Comparison of ENCODE assay signal across 7 mouse cellular contexts in genomic region chr9:123845120-123845519, GRCm38 (mm10). TPM values are rescaled to one million over a fixed set of nuclear protein-coding genes. Genes with fewer than 3 reads are reported as not detected.
DNase-seq lines count a peak whose midpoint lies in the region; ATAC-seq and TF ChIP-seq lines count a peak whose summit lies in the region.

No protein-coding gene starts in this region.

- ATAC-seq in intestine, postnatal 0 days, result no peak
- no peak; the same call in 1 of the 2 replicates for ATAC-seq in stomach, embryonic 15.5 days (ENCODE audit: insufficient read depth, low FRiP score, low read depth)
- no peak for ATAC-seq in midbrain, postnatal 0 days (ENCODE audit: low FRiP score)

- H3K36me3 ChIP-seq in intestine, postnatal 0 days (ENCODE audit: control insufficient read depth, insufficient read depth), result peaks cover 20% of the 10 kb centered on the region
- H3K36me3 ChIP-seq in stomach, embryonic 15.5 days, result no peaks in the 10 kb centered on the region
- peaks cover 6% of the 10 kb centered on the region; the same call in 1 of the 2 replicates for H3K36me3 ChIP-seq in midbrain, postnatal 0 days (ENCODE audit: insufficient read depth, low read length)
- peaks cover 24% of the 10 kb centered on the region for H3K36me3 ChIP-seq in midbrain, embryonic 10.5 days

- H3K4me2 ChIP-seq in intestine, postnatal 0 days (replicated peaks; ENCODE audit: low read depth), result no peak overlapping the region
- no peak overlapping the region for H3K4me2 ChIP-seq in stomach, embryonic 15.5 days
- no peak overlapping the region for H3K4me2 ChIP-seq in midbrain, postnatal 0 days (ENCODE audit: low read depth, low read length, poor library complexity, severe bottlenecking)

- peak; percentile 69 for DNase-seq in 416B (ENCODE audit: low read depth)
- DNase-seq in CD8-positive naive resting alpha-beta T cell, adult 2 months (ENCODE audit: low read depth in 2 of 2, low spot score in 2 of 2), result peak; percentile 29 to 36
- no peak for DNase-seq in midbrain, postnatal 0 days (ENCODE audit: low spot score)
- DNase-seq in midbrain, embryonic 10.5 days (ENCODE audit: low spot score), result no peak

- H3K9ac ChIP-seq in intestine, postnatal 0 days (ENCODE audit: low read depth, low read length), result no peak overlapping the region
- H3K9ac ChIP-seq in stomach, embryonic 15.5 days, result no peak overlapping the region
- H3K9ac ChIP-seq in midbrain, postnatal 0 days (replicated peaks; ENCODE audit: low read length, poor library complexity, severe bottlenecking), result no peak overlapping the region

- peak overlapping the region; percentile 82 for H3K27ac ChIP-seq in embryonic fibroblast, embryonic 13.5 days (ENCODE audit: insufficient read depth, low read length)
- no peak overlapping the region for H3K27ac ChIP-seq in intestine, postnatal 0 days (ENCODE audit: low read depth, low read length)
- H3K27ac ChIP-seq in stomach, embryonic 15.5 days, result peak overlapping the region; percentile 32; the same call in 1 of the 2 replicates
- no peak overlapping the region for H3K27ac ChIP-seq in midbrain, postnatal 0 days (ENCODE audit: low read depth, low read length)
- H3K27ac ChIP-seq in midbrain, embryonic 10.5 days (replicated peaks), result no peak overlapping the region

- no peaks in the 10 kb centered on the region for H3K27me3 ChIP-seq in intestine, postnatal 0 days (replicated peaks; ENCODE audit: control insufficient read depth, insufficient read depth, low read length)
- no peaks in the 10 kb centered on the region for H3K27me3 ChIP-seq in stomach, embryonic 15.5 days (replicated peaks)
- no peaks in the 10 kb centered on the region for H3K27me3 ChIP-seq in midbrain, postnatal 0 days (ENCODE audit: insufficient read depth, low read length)
- no peaks in the 10 kb centered on the region for H3K27me3 ChIP-seq in midbrain, embryonic 10.5 days (ENCODE audit: low read depth, poor library complexity, severe bottlenecking)

- WGBS in intestine, postnatal 0 days, result 48% methylated on average over 3 of the region's 3 CpGs
- 39% methylated on average over 3 of the region's 3 CpGs for WGBS in stomach, embryonic 15.5 days
- WGBS in midbrain, postnatal 0 days, result 72% methylated on average over 3 of the region's 3 CpGs
- 84% methylated on average over 3 of the region's 3 CpGs for WGBS in midbrain, embryonic 10.5 days

- no peak for TF ChIP-seq CTCF in embryonic fibroblast, embryonic 13.5 days (IDR thresholded peaks at IDR 0.05; ENCODE audit: borderline replicate concordance, insufficient read depth, low read length)
- peak; percentile 35; the same call in 1 of the 2 replicates for TF ChIP-seq CTCF in intestine, postnatal 0 days (IDR thresholded peaks at IDR 0.05; ENCODE audit: low read depth)
- TF ChIP-seq CTCF in midbrain, postnatal 0 days (IDR thresholded peaks at IDR 0.05), result no peak; the same call in 1 of the 2 replicates

- TF ChIP-seq POLR2A in embryonic fibroblast, embryonic 13.5 days (IDR thresholded peaks at IDR 0.05; ENCODE audit: low read depth, low read length), result no peak; the same call in 1 of the 2 replicates

- H3K4me3 ChIP-seq in embryonic fibroblast, embryonic 13.5 days (ENCODE audit: insufficient read depth, low read length), result no peak overlapping the region
- no peak overlapping the region for H3K4me3 ChIP-seq in intestine, postnatal 0 days (ENCODE audit: low read depth, low read length)
- no peak overlapping the region for H3K4me3 ChIP-seq in stomach, embryonic 15.5 days (replicated peaks)
- no peak overlapping the region for H3K4me3 ChIP-seq in midbrain, postnatal 0 days (ENCODE audit: low read depth, low read length)
- no peak overlapping the region for H3K4me3 ChIP-seq in midbrain, embryonic 10.5 days

- no peaks in the 10 kb centered on the region for H3K9me3 ChIP-seq in intestine, postnatal 0 days (ENCODE audit: control insufficient read depth)
- H3K9me3 ChIP-seq in stomach, embryonic 15.5 days, result no peaks in the 10 kb centered on the region
- H3K9me3 ChIP-seq in midbrain, postnatal 0 days (ENCODE audit: low read length), result no peaks in the 10 kb centered on the region
- no peaks in the 10 kb centered on the region for H3K9me3 ChIP-seq in midbrain, embryonic 10.5 days (replicated peaks)

- H3K4me1 ChIP-seq in embryonic fibroblast, embryonic 13.5 days (ENCODE audit: control insufficient read depth, insufficient read depth, low read length), result peaks cover 10% of the 10 kb centered on the region
- 0 out of 2 replicates have a peak, but pooled peaks cover 1% of the 10 kb centered on the region for H3K4me1 ChIP-seq in intestine, postnatal 0 days (replicated peaks; ENCODE audit: control insufficient read depth, insufficient read depth, low read length)
- H3K4me1 ChIP-seq in stomach, embryonic 15.5 days, result 0 out of 2 replicates have a peak, but pooled peaks cover 3% of the 10 kb centered on the region
- H3K4me1 ChIP-seq in midbrain, postnatal 0 days (ENCODE audit: insufficient read depth, low read length), result no peaks in the 10 kb centered on the region
- H3K4me1 ChIP-seq in midbrain, embryonic 10.5 days, result peaks cover 5% of the 10 kb centered on the region

RNA-seq across cellular contexts. Expression of gene Fyco1, which starts 6.6 kb away (rescaled TPM):
- polyA plus RNA-seq in embryonic fibroblast, embryonic 13.5 days (2011; ENCODE audit: insufficient read length, low read depth, missing spikeins), result 25.2 and 29.2 TPM in 2 replicates
- 3.8 and 5.5 TPM in 2 replicates for polyA plus RNA-seq in intestine, postnatal 0 days (2015; fragmentation: Nextera tagmentation; extraction: Ambion mirVana)
- polyA plus RNA-seq in stomach, embryonic 15.5 days (2015; fragmentation: Nextera tagmentation; extraction: Ambion mirVana), result 15.6 and 16.3 TPM in 2 replicates
- 11.9 and 14.8 TPM in 2 replicates for total RNA-seq in midbrain, postnatal 0 days (2014; rRNA removed)
- polyA plus RNA-seq in midbrain, postnatal 0 days (2015; fragmentation: Nextera tagmentation; extraction: Ambion mirVana), result 7.7 and 9.0 TPM in 2 replicates
- 10.8 and 12.0 TPM in 2 replicates for polyA plus RNA-seq in midbrain, embryonic 10.5 days (2016; fragmentation: Nextera tagmentation; extraction: Ambion mirVana)

RNA-seq across cellular contexts. Expression of gene Xcr1, which starts 16.7 kb away (rescaled TPM):
- polyA plus RNA-seq in embryonic fibroblast, embryonic 13.5 days (2011; ENCODE audit: insufficient read length, low read depth, missing spikeins), result not detected in 2 replicates
- polyA plus RNA-seq in intestine, postnatal 0 days (2015; fragmentation: Nextera tagmentation; extraction: Ambion mirVana), result 0.05 TPM in 2 replicates
- not detected in 2 replicates for polyA plus RNA-seq in stomach, embryonic 15.5 days (2015; fragmentation: Nextera tagmentation; extraction: Ambion mirVana)
- total RNA-seq in midbrain, postnatal 0 days (2014; rRNA removed), result not detected in 2 replicates
- 0.04 and 0.07 TPM in 2 replicates for polyA plus RNA-seq in midbrain, postnatal 0 days (2015; fragmentation: Nextera tagmentation; extraction: Ambion mirVana)
- polyA plus RNA-seq in midbrain, embryonic 10.5 days (2016; fragmentation: Nextera tagmentation; extraction: Ambion mirVana), result 0.02 TPM in 1 of 2 replicates, not detected in the other

RNA-seq across cellular contexts. Expression of gene Cxcr6, which starts 38.8 kb away (rescaled TPM):
- 0.91 and 4.1 TPM in 2 replicates for polyA plus RNA-seq in embryonic fibroblast, embryonic 13.5 days (2011; ENCODE audit: insufficient read length, low read depth, missing spikeins)
- 0.90 and 1.3 TPM in 2 replicates for polyA plus RNA-seq in intestine, postnatal 0 days (2015; fragmentation: Nextera tagmentation; extraction: Ambion mirVana)
- polyA plus RNA-seq in stomach, embryonic 15.5 days (2015; fragmentation: Nextera tagmentation; extraction: Ambion mirVana), result 0.88 and 1.1 TPM in 2 replicates
- total RNA-seq in midbrain, postnatal 0 days (2014; rRNA removed), result not detected in 2 replicates
- polyA plus RNA-seq in midbrain, postnatal 0 days (2015; fragmentation: Nextera tagmentation; extraction: Ambion mirVana), result 0.12 TPM in 1 of 2 replicates, not detected in the other
- 0.17 and 0.25 TPM in 2 replicates for polyA plus RNA-seq in midbrain, embryonic 10.5 days (2016; fragmentation: Nextera tagmentation; extraction: Ambion mirVana)

Comparison
In these comparisons a context has a peak if more than half of its experiments do, and no peak if none do; other contexts are left out.
1. DNase-seq: peak in 416B (single experiment) and CD8-positive naive resting alpha-beta T cell, adult 2 months (2 of 2); none in midbrain, postnatal 0 days (single experiment) and midbrain, embryonic 10.5 days (single experiment).
2. H3K27ac ChIP-seq: peak in embryonic fibroblast, embryonic 13.5 days (single experiment) and stomach, embryonic 15.5 days (single experiment); none in intestine, postnatal 0 days (single experiment), midbrain, postnatal 0 days (single experiment) and midbrain, embryonic 10.5 days (single experiment).